Mouse (Mus musculus) CH12.LX (cell line): ENCODE results near the gene Pcyox1. TPM values are rescaled to one million over a fixed set of nuclear protein-coding genes. Genes with fewer than 3 reads are reported as not detected.

ENCODE experiments used
- DNase-seq: peaks from one replicate; pipeline ENCODE4 v3.0.0-alpha.2; 2013; ENCODE audit errors: extremely low read depth
- H3K27ac ChIP-seq: 2 replicates; pipeline ENCODE4 v1.5.1; 2012; ENCODE audit warnings: low read depth, mild to moderate bottlenecking, control low read depth, moderate library complexity; ENCODE audit not compliant: insufficient read depth
- H3K27me3 ChIP-seq: replicated peaks from 2 replicates; pipeline ENCODE3; 2012; ENCODE audit warnings: inconsistent platforms
- H3K36me3 ChIP-seq, 2 experiments: replicated peaks in 1 of 2; 2 replicates each; pipeline versions ENCODE3 to v1.6.1; 2012; ENCODE audit warnings: inconsistent platforms in 1 of 2, low read length in 1 of 2, mild to moderate bottlenecking in 1 of 2, mixed read lengths in 1 of 2, moderate library complexity in 1 of 2; ENCODE audit not compliant: control insufficient read depth in 1 of 2, insufficient read depth in 1 of 2
- H3K4me1 ChIP-seq, 2 experiments: 2 replicates each; pipeline ENCODE4 v1.6.1; 2012; ENCODE audit warnings: inconsistent platforms in 1 of 2, moderate library complexity in 1 of 2; ENCODE audit not compliant: insufficient read depth in 2 of 2, control insufficient read depth in 1 of 2
- H3K4me2 ChIP-seq: 2 replicates; pipeline ENCODE4 v1.6.1; 2012; ENCODE audit warnings: low read depth, mild to moderate bottlenecking, control low read depth; ENCODE audit not compliant: poor library complexity, insufficient read depth, severe bottlenecking
- H3K4me3 ChIP-seq, 3 experiments: fragments of 150-350 bp in 1 of 3; sonication (generic) in 1 of 3; replicated peaks in 1 of 3; 2 replicates each; pipeline versions ENCODE3 to v1.5.1; 2011 to 2012; ENCODE audit warnings: low read depth in 2 of 3, low read length in 2 of 3, mild to moderate bottlenecking in 2 of 3, moderate library complexity in 2 of 3, control low read depth in 1 of 3, improper control_type of control experiment in 1 of 3, inconsistent platforms in 1 of 3, mixed read lengths in 1 of 3; ENCODE audit not compliant: poor library complexity in 1 of 3
- H3K79me2 ChIP-seq: replicated peaks from 2 replicates; pipeline ENCODE4 v1.6.1; 2012; ENCODE audit warnings: mild to moderate bottlenecking, moderate library complexity; ENCODE audit not compliant: control insufficient read depth, poor library complexity, insufficient read depth, severe bottlenecking; ENCODE audit errors: extremely low read depth
- H3K9ac ChIP-seq: 2 replicates; pipeline ENCODE4 v1.6.1; 2012; ENCODE audit warnings: low read depth, mild to moderate bottlenecking, control low read depth, moderate library complexity; ENCODE audit not compliant: insufficient read depth
- H3K9me3 ChIP-seq: replicated peaks from 2 replicates; pipeline ENCODE3; 2012; ENCODE audit warnings: low read length, inconsistent platforms, mixed read lengths
- BHLHE40 ChIP-seq: IDR thresholded peaks from 2 replicates; pipeline ENCODE4 v1.6.1; 2011; ENCODE audit warnings: mild to moderate bottlenecking, low read depth, low read length, improper control_type of control experiment
- CHD1 ChIP-seq: IDR thresholded peaks from 2 replicates; pipeline ENCODE4 v1.6.1; 2012; ENCODE audit warnings: low read depth, low read length, improper control_type of control experiment, inconsistent platforms
- CHD2 ChIP-seq: IDR thresholded peaks from 2 replicates; pipeline ENCODE4 v1.6.1; 2011; ENCODE audit warnings: low read length, improper control_type of control experiment
- E2F4 ChIP-seq: IDR thresholded peaks from 2 replicates; pipeline ENCODE4 v1.6.1; 2011; ENCODE audit warnings: low read depth, low read length, improper control_type of control experiment; ENCODE audit not compliant: insufficient replicate concordance
- ELF1 ChIP-seq: IDR thresholded peaks from 2 replicates; pipeline ENCODE4 v1.6.1; 2014; ENCODE audit warnings: low read depth, mild to moderate bottlenecking, inconsistent platforms, low read length, improper control_type of control experiment
- GABPA ChIP-seq: IDR thresholded peaks from 2 replicates; pipeline ENCODE4 v1.6.1; 2012; ENCODE audit warnings: low read depth, low read length, improper control_type of control experiment, inconsistent platforms; ENCODE audit not compliant: insufficient replicate concordance
- HCFC1 ChIP-seq: IDR thresholded peaks from 2 replicates; pipeline ENCODE4 v1.6.1; 2012; ENCODE audit warnings: low read depth, mild to moderate bottlenecking, inconsistent platforms, low read length, improper control_type of control experiment
- IRF4 ChIP-seq: IDR thresholded peaks from 2 replicates; pipeline ENCODE4 v1.6.1; 2014; ENCODE audit warnings: low read depth, mild to moderate bottlenecking, inconsistent platforms, low read length, improper control_type of control experiment
- JUND ChIP-seq: conservative IDR thresholded peaks from 2 replicates; pipeline ENCODE4 v1.6.1; 2011; ENCODE audit warnings: low read depth, low read length, improper control_type of control experiment
- MAFK ChIP-seq: IDR thresholded peaks from 2 replicates; pipeline ENCODE4 v1.6.1; 2011; ENCODE audit warnings: low read length, improper control_type of control experiment; ENCODE audit not compliant: insufficient replicate concordance
- MEF2A ChIP-seq: IDR thresholded peaks from 2 replicates; pipeline ENCODE4 v1.6.1; 2014; ENCODE audit warnings: low read depth, mild to moderate bottlenecking, inconsistent platforms, low read length, improper control_type of control experiment, borderline replicate concordance
- MXI1 ChIP-seq: IDR thresholded peaks from 2 replicates; pipeline ENCODE4 v1.6.1; 2011; ENCODE audit warnings: mild to moderate bottlenecking, low read depth, low read length, improper control_type of control experiment
- MYC ChIP-seq: IDR thresholded peaks from 2 replicates; pipeline ENCODE4 v1.6.1; 2011; ENCODE audit warnings: low read depth, mild to moderate bottlenecking, improper control_type of control experiment, low read length
- NRF1 ChIP-seq: IDR thresholded peaks from 2 replicates; pipeline ENCODE4 v1.6.1; 2014; ENCODE audit warnings: low read depth, mild to moderate bottlenecking, inconsistent platforms, low read length, improper control_type of control experiment, moderate library complexity
- POLR2A ChIP-seq: IDR thresholded peaks from 2 replicates; pipeline ENCODE4 v1.6.1; 2011; ENCODE audit warnings: low read depth, mild to moderate bottlenecking, improper control_type of control experiment, low read length
- RAD21 ChIP-seq: IDR thresholded peaks from 2 replicates; pipeline ENCODE4 v1.6.1; 2011; ENCODE audit warnings: low read depth, mild to moderate bottlenecking, low read length, improper control_type of control experiment, moderate library complexity
- RCOR1 ChIP-seq: conservative IDR thresholded peaks from 2 replicates; pipeline ENCODE4 v1.6.1; 2012; ENCODE audit warnings: low read depth, mild to moderate bottlenecking, inconsistent platforms, low read length, improper control_type of control experiment
- SIN3A ChIP-seq: IDR thresholded peaks from 2 replicates; pipeline ENCODE4 v1.6.1; 2012; ENCODE audit warnings: low read length, improper control_type of control experiment, inconsistent platforms
- TCF12 ChIP-seq: IDR thresholded peaks from 2 replicates; pipeline ENCODE4 v1.6.1; 2014; ENCODE audit warnings: low read depth, mild to moderate bottlenecking, inconsistent platforms, low read length, improper control_type of control experiment
- UBTF ChIP-seq: IDR thresholded peaks from 2 replicates; pipeline ENCODE4 v1.6.1; 2012; ENCODE audit warnings: low read depth, mild to moderate bottlenecking, inconsistent platforms, low read length, improper control_type of control experiment, moderate library complexity
- USF2 ChIP-seq: conservative IDR thresholded peaks from 2 replicates; pipeline ENCODE4 v1.6.1; 2011; ENCODE audit warnings: low read depth, low read length, improper control_type of control experiment
- ZC3H11A ChIP-seq: IDR thresholded peaks from 2 replicates; pipeline ENCODE4 v1.6.1; 2012; ENCODE audit warnings: low read depth, mild to moderate bottlenecking, inconsistent platforms, low read length, improper control_type of control experiment
- ZKSCAN1 ChIP-seq: IDR thresholded peaks from 2 replicates; pipeline ENCODE4 v1.6.1; 2012; ENCODE audit warnings: low read depth, inconsistent platforms, low read length, improper control_type of control experiment, borderline replicate concordance
- ZMIZ1 ChIP-seq: IDR thresholded peaks from 2 replicates; pipeline ENCODE4 v1.6.1; 2012; ENCODE audit warnings: low read depth, mild to moderate bottlenecking, inconsistent platforms, low read length, improper control_type of control experiment
- ZNF384 ChIP-seq: IDR thresholded peaks from 2 replicates; pipeline ENCODE4 v1.6.1; 2012; ENCODE audit warnings: low read depth, low read length, improper control_type of control experiment, inconsistent platforms
- dilution Hi-C: fragments of 300-500 bp; cut with MboI; formaldehyde crosslinking; loops from 2 replicates; pipeline ENCODE4 v1.14.3; 2020; ENCODE audit warnings: low sequenced_read_pairs; ENCODE audit not compliant: extremely low pct_unique_long_range_greater_than_20kb, extremely low pct_ligation_motif_present
- in situ Hi-C: fragments of 300-500 bp; cut with MboI; formaldehyde crosslinking; loops from 3 replicates; pipeline ENCODE4 v1.14.3; 2019; ENCODE audit warnings: low sequenced_read_pairs, low pct_ligation_motif_present, low pct_unique_long_range_greater_than_20kb, mixed read lengths
- polyA plus RNA-seq: library from polyadenylated mRNA; unstranded; fragments of >175 nt; gene quantifications from 2 replicates; pipeline ENCODE4 v1.2.1, GENCODE M21; 2012; ENCODE audit warnings: low read depth; ENCODE audit not compliant: insufficient read length
- total RNA-seq, 2 experiments: library from RNA; depleted of rRNA; stranded (reverse); fragments of 300-350 nt in 1 of 2; fragments of >200 nt in 1 of 2; gene quantifications; 2 replicates each; pipeline ENCODE4 v1.2.3; 2012 to 2014

Pcyox1 gene
- total and polyA plus RNA-seq, 3 experiments = 8.7 to 12.9 (median 12.8) TPM

DNA sequence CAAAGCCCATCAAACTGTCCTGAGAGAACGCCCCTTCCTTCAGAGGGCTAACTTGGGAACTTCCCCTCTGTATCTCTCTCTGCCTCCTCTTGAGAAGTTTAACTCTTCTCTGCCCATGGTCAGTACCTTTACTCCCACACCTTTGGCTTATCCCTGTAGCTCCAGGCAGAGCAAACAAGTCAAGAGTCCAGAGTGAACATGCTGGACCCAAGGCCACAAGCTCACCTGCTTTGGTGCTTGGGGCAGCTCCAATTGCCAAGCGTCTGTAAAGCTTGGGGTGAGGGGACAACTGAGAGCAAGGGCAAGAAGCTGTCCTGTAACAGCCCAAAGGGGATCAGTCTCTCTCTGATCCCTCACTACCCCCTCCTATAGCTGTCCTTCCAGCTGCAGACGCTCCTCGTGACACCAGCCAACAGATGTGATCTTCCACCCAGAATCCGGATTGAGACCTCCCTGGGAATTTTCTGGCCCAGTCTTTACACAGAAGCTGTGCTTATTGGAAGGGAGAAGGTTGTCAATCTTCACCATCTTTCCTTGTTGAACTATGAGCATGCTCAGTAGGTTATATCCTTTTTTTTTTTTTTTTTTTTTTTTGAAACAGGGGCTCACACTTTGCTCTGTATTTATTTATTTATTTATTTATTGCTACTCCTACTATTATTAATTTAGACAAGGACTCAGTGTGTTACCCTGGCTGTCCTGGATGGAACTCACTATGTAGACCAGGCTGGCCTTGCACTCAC is 11.4 kb downstream of the Pcyox1 start:
- Histone ChIP-seq H3K27me3 (no peaks in the 10 kb centered on the region), H3K79me2 (no peaks in the 10 kb centered on the region), H3K27ac (no peak overlapping the region), H3K36me3 (peaks cover 20 to 38% of the 10 kb centered on the region in 2 experiments), H3K4me3 (no peak overlapping the region), H3K4me1 (no peaks in the 10 kb centered on the region), H3K9me3 (no peaks in the 10 kb centered on the region), H3K4me2 (no peak overlapping the region), H3K9ac (no peak overlapping the region)
- TF ChIP-seq ELF1 (no peak), TCF12 (no peak), MYC (no peak), ZKSCAN1 (no peak), MAFK (no peak), MEF2A (no peak), NRF1 (no peak), POLR2A (no peak), SIN3A (no peak), CHD1 (no peak), MXI1 (no peak)
- dilution Hi-C loops = no loop called here
- in situ Hi-C loops = no loop called here
- no peak for DNase-seq

DNA sequence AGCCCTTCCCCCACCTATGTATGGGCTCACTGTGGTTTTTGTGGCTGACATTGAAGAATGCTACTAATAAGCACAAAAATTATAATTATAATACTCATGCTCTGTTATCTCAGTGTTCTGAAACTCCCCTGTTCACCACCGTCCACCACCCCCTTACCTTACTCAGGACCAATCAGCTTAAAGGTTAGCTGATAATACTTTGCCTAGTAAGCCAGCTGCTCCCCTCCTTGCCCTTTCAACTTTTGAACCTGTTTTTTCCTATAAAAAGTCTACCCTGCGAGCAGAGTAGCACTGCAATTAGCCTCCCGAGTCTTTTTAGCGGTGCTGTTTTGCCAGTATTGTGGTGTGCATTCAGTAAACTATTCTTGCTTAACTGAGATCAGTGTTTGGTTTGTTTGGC is 12.3 kb downstream of the Pcyox1 start:
- Histone ChIP-seq H3K36me3 (peaks cover 12 to 34% of the 10 kb centered on the region in 2 experiments), H3K27ac (no peak overlapping the region), H3K4me2 (no peak overlapping the region), H3K79me2 (no peaks in the 10 kb centered on the region), H3K4me1 (no peaks in the 10 kb centered on the region), H3K9ac (no peak overlapping the region), H3K4me3 (no peak overlapping the region), H3K9me3 (no peaks in the 10 kb centered on the region), H3K27me3 (no peaks in the 10 kb centered on the region)
- dilution Hi-C loops (no loop called here), in situ Hi-C loops (no loop called here)
- no peak for DNase-seq
- no peak for TF ChIP-seq NRF1
- TF ChIP-seq UBTF = no peak
- TF ChIP-seq JUND = no peak
- no peak for TF ChIP-seq POLR2A
- TF ChIP-seq TCF12 = no peak

GRCm38 (mm10) chr6:86383370-86383769 is 13.6 kb downstream of the Pcyox1 start:
- Histone ChIP-seq H3K9me3 (no peaks in the 10 kb centered on the region), H3K4me2 (no peak overlapping the region), H3K27me3 (no peaks in the 10 kb centered on the region), H3K36me3 (peaks cover 13 to 36% of the 10 kb centered on the region in 2 experiments), H3K9ac (no peak overlapping the region), H3K27ac (no peak overlapping the region), H3K79me2 (no peaks in the 10 kb centered on the region), H3K4me1 (no peaks in the 10 kb centered on the region), H3K4me3 (no peak overlapping the region)
- no peak for DNase-seq
- dilution Hi-C loops (no loop called here), in situ Hi-C loops (no loop called here)
- TF ChIP-seq JUND (no peak), TCF12 (no peak), RAD21 (no peak), IRF4 (no peak), MAFK (no peak), CHD2 (no peak), E2F4 (no peak), RCOR1 (no peak), ZC3H11A (no peak), ZKSCAN1 (no peak), ZNF384 (no peak), POLR2A (no peak), BHLHE40 (no peak), HCFC1 (no peak), GABPA (no peak), USF2 (no peak), ZMIZ1 (no peak)
